Mouse (Mus musculus) embryonic facial prominence, embryonic 13.5 days (tissue): Measurements from ENCODE around the gene Hykk. TPM values are rescaled to one million over a fixed set of nuclear protein-coding genes. Genes with fewer than 3 reads are reported as not detected.

Experiments
- ATAC-seq: fragments of 200-750 bp; cut with Nextera tagmentation; 2 replicates; pipeline ENCODE4 v1.8.0; 2017; ENCODE audit warnings: low read depth; ENCODE audit not compliant: insufficient number of reproducible peaks, insufficient read depth, low FRiP score, low TSS enrichment
- H3K27ac ChIP-seq: fragments of 300-500 bp; sonication (generic); 2 replicates; pipeline ENCODE4 v1.5.1; 2015; ENCODE audit warnings: moderate library complexity, mild to moderate bottlenecking, inconsistent platforms
- H3K27me3 ChIP-seq: fragments of 300-500 bp; sonication (generic); 2 replicates; pipeline ENCODE4 v1.6.1; 2015; ENCODE audit warnings: mild to moderate bottlenecking, inconsistent platforms
- H3K36me3 ChIP-seq: fragments of 300-500 bp; sonication (generic); 2 replicates; pipeline ENCODE4 v1.6.1; 2015; ENCODE audit warnings: mild to moderate bottlenecking, inconsistent platforms
- H3K4me1 ChIP-seq: fragments of 300-500 bp; sonication (generic); 2 replicates; pipeline ENCODE4 v1.6.1; 2015; ENCODE audit warnings: inconsistent platforms
- H3K4me2 ChIP-seq: fragments of 300-500 bp; sonication (generic); 2 replicates; pipeline ENCODE4 v1.6.1; 2015; ENCODE audit warnings: moderate library complexity, mild to moderate bottlenecking, inconsistent platforms
- H3K4me3 ChIP-seq: fragments of 300-500 bp; sonication (generic); 2 replicates; pipeline ENCODE4 v1.5.1; 2015; ENCODE audit warnings: mild to moderate bottlenecking, inconsistent platforms
- H3K9ac ChIP-seq: fragments of 300-500 bp; sonication (generic); 2 replicates; pipeline ENCODE4 v1.6.1; 2015; ENCODE audit warnings: mild to moderate bottlenecking, inconsistent platforms
- H3K9me3 ChIP-seq: fragments of 300-500 bp; sonication (generic); 2 replicates; pipeline ENCODE4 v1.6.1; 2016; ENCODE audit warnings: inconsistent platforms
- WGBS: fragments of 180-500 bp; shearing (Covaris S2); methylation state at CpG from one replicate; pipeline ENCODE4 v1.1.7; 2015; ENCODE audit warnings: mixed read lengths; 5-methylcytosine and 5-hydroxymethylcytosine counted together
- polyA plus RNA-seq: library from polyadenylated mRNA; unstranded; fragments of >200 nt; fragmentation: Nextera tagmentation; extraction: Ambion mirVana; gene quantifications from 2 replicates; pipeline ENCODE4 v1.2.1, GENCODE M21; 2015

Gene Hykk
- polyA plus RNA-seq, 1 experiment from 2014 or later, result 6.8 TPM

DNA sequence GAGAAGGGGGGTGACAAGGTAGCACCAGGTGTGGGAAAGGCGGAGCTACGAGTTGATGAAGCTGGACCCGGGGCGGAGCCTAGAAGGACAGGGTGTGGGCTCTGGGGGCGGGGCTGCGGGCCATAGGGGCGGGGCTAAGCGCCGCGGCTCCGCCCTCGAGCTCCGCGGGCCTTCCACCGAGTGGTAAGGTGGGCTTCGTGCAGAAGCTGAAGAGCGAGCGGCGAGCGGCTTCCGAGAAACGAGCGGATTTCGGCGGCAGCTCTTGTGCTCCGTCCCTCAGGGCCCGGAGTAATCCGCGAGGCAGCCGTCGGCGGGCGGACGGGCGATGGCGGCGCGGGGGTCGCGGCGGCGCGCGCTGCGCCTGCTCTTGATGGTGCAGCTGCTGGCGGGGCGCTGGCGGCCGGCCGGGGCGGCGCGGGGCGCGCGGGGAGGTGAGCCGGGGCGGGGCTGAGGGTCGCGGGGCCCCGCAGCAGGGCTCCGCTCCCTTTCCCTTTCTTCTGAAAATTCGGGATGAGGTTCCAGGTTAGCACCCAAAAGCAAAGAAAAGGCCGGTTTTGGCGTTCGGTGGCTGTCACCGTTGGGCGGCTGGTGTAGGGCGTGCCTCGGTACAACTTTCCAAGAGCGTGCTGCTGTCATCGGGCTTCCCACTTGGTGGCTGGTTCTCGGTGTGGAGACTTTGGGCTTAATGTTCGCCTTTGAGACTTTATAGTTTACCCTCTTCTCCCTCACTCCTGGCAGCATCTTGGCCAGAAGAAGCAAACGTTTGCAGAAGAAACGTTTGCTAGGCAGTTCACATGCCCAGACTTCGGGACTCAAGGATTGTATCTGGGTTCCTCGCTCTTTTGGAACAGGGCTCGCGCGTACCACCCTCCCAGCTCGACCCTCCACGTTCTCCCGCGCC lies 64.5 kb downstream of the Hykk start:
- Histone ChIP-seq H3K27me3 (peaks cover 50% of the 10 kb centered on the region), H3K36me3 (no peaks in the 10 kb centered on the region)
- under 1% methylated on average over 73 of the region's 85 CpGs for WGBS

DNA sequence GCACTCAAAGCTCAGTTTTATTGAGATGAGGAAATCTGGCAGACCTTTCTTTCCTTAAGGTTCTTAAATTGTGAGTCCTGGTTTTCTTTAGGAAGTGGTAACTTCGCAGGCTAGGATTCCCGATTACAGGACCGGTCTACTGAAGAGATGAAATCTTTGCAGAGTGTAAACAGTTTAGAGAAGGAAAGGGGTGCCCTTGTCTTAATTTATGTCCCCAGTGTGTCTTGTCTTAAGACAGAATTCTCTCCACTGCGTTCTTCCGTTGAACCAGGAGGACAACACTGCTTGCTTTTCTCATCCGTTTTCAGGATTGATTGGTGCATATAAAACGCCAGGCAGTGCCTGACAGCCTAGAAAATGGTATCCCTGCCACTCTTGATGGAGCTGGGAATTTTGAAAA lies 65.3 kb downstream of the Hykk start:
- Histone ChIP-seq H3K4me1 (peaks cover 10% of the 10 kb centered on the region), H3K36me3 (no peaks in the 10 kb centered on the region), H3K9me3 (no peaks in the 10 kb centered on the region), H3K4me3 (peak overlapping the region; percentile 61), H3K27me3 (peaks cover 50% of the 10 kb centered on the region), H3K9ac (no peak overlapping the region; the same call in 1 of the 2 replicates), H3K27ac (no peak overlapping the region), H3K4me2 (peak overlapping the region; percentile 91)
- 5% methylated on average over 7 of the region's 7 CpGs for WGBS
- no peak for ATAC-seq

More for the DNA sequence above, 64.5 kb downstream of the Hykk start:
- H3K4me3 ChIP-seq, result peak overlapping the region; percentile 61
- no peak overlapping the region for H3K27ac ChIP-seq
- H3K4me2 ChIP-seq, result peak overlapping the region; percentile 91
- peaks cover 10% of the 10 kb centered on the region for H3K4me1 ChIP-seq
- H3K9ac ChIP-seq, result peak overlapping the region; percentile 64
- peak; percentile 80; the same call in 1 of the 2 replicates for ATAC-seq
- H3K9me3 ChIP-seq, result no peaks in the 10 kb centered on the region

DNA sequence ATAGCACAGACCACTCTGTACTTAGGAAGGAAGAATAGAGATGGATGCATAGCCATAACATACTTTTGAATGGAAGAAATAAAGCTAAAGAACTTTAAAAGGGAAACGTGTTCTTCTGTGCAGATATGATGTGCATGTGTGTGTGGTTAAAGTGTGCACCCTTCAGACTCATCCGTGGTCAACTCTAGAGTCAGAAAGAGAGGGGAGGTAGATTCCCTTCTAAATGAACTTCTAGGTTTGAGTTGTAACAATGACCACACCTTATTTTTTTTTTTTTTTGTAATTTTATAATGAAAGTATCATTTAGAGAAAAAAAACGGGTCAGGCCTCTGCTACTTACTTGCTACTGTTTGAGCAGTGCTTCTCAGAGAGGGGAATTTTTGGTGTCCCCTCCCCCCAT lies 73.3 kb downstream of the Hykk start:
- ATAC-seq, result no peak
- Histone ChIP-seq H3K36me3 (no peaks in the 10 kb centered on the region), H3K4me1 (no peaks in the 10 kb centered on the region), H3K9ac (no peak overlapping the region), H3K9me3 (no peaks in the 10 kb centered on the region), H3K27ac (no peak overlapping the region), H3K27me3 (no peaks in the 10 kb centered on the region), H3K4me3 (no peak overlapping the region), H3K4me2 (no peak overlapping the region)
- WGBS, result 79% methylated on average over 3 of the region's 3 CpGs

DNA sequence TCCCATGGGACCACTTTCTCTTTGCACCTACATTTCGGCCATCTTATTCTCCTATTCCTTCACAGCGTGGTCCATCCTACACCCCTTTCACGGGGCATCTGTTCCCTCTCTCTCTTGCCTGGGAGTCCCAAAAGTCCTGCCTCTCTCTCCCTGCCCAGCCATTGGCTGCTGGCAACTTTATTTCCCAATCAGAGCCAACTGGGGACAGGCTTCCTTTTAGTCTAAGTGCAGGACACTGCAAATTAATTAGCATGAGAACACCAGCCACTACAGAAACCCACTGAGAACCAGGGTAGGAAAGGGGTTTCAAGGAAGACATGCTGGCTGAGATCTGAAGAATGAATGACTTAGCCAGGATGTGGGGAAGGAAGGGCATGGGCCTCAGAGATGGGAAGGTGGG lies 77.3 kb downstream of the Hykk start:
- H3K4me1 ChIP-seq, result no peaks in the 10 kb centered on the region
- H3K27me3 ChIP-seq, result no peaks in the 10 kb centered on the region
- no peak overlapping the region for H3K9ac ChIP-seq
- no peak overlapping the region for H3K4me2 ChIP-seq
- ATAC-seq, result no peak
- H3K36me3 ChIP-seq, result no peaks in the 10 kb centered on the region
- H3K27ac ChIP-seq, result no peak overlapping the region
- 42% methylated on average over 3 of the region's 3 CpGs for WGBS
- no peak overlapping the region for H3K4me3 ChIP-seq
- H3K9me3 ChIP-seq, result no peaks in the 10 kb centered on the region

DNA sequence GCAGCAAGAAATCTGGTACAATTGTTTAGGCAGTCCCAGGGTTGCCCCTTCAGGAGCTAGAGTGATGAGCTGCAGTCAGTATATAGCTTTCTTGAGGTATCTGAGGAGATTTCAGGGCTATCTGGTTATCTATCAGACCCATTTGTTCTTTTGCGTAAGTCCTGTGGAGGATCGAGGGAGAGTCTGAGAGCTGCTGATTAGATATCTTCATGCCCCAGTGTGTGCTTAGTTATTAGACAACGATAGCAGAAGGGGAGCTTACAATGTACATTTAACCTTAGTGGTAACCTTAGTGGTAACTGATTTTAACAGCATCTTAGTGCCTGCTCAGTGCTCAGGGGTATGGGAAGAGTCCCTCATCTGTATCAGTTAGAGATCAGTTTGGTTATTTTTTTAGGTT lies 78.6 kb downstream of the Hykk start:
- Histone ChIP-seq H3K9ac (no peak overlapping the region), H3K27me3 (no peaks in the 10 kb centered on the region), H3K4me2 (no peak overlapping the region), H3K27ac (no peak overlapping the region), H3K36me3 (no peaks in the 10 kb centered on the region), H3K4me1 (no peaks in the 10 kb centered on the region), H3K4me3 (no peak overlapping the region), H3K9me3 (no peaks in the 10 kb centered on the region)
- WGBS, result 85% methylated on average over 3 of the region's 3 CpGs
- no peak for ATAC-seq

Other genes starting within 250 kb of the Hykk start
- gene Dnaja4, start 218.4 kb upstream of the Hykk start, polyA plus RNA-seq, result 7.3 and 8.2 TPM in 2 replicates
- gene Wdr61, start 182.8 kb upstream of the Hykk start, polyA plus RNA-seq, result 156 and 167 TPM in 2 replicates
- gene Crabp1, start 152.5 kb upstream of the Hykk start, polyA plus RNA-seq, result 743 and 842 TPM in 2 replicates
- gene Ireb2, start 53.5 kb upstream of the Hykk start, polyA plus RNA-seq, result 37.0 and 39.9 TPM in 2 replicates
- gene Psma4, start 33.5 kb downstream of the Hykk start, polyA plus RNA-seq, result 309 and 320 TPM in 2 replicates
- 0.85 and 1.2 TPM in 2 replicates for gene AY074887, start 33.7 kb downstream of the Hykk start, polyA plus RNA-seq
- gene Chrna5, start 63.6 kb downstream of the Hykk start, polyA plus RNA-seq, result 0.48 and 1.1 TPM in 2 replicates
- gene Chrna3, start 109.3 kb downstream of the Hykk start, polyA plus RNA-seq, result 0.15 and 0.45 TPM in 2 replicates
- 0.26 and 0.28 TPM in 2 replicates for gene Chrnb4, start 131.5 kb downstream of the Hykk start, polyA plus RNA-seq
- gene Ube2q2, start 231.6 kb downstream of the Hykk start, polyA plus RNA-seq, result 35.9 and 37.3 TPM in 2 replicates